Mouse (Mus musculus): ENCODE results near the gene Gm1043.

- no peak for TF ChIP-seq CTCF (IDR thresholded peaks at IDR 0.05; ENCODE audit: control insufficient read depth, insufficient read depth, insufficient replicate concordance, low read depth, low read length)
- no peak for TF ChIP-seq POLR2A (IDR thresholded peaks at IDR 0.05; ENCODE audit: control insufficient read depth, low read depth, low read length)
Measured at GRCm38 (mm10) chr5:37082420-37082819, 2.8 kb upstream of the Gm1043 start.

Data from testis, adult 2 months (tissue).